Mouse (Mus musculus): ENCODE measurements around the gene Spopl.
"Not testable (repeated sequence)": the region's sequence is repeated elsewhere in the genome, so short reads cannot be mapped to it uniquely, and the experiment has no call there.

- TF ChIP-seq POLR2A, CTCF (IDR thresholded peaks at IDR 0.05; ENCODE audit: extremely low read depth, insufficient read depth, low read length): not testable (repeated sequence)
Observed at GRCm38 (mm10) chr2:23527717-23528116, 44.2 kb downstream of the Spopl start.
